Mouse (Mus musculus) G1E (cell line): Measurements from ENCODE around the gene Eps8.

ENCODE experiments used
- CTCF ChIP-seq: IDR thresholded peaks from 2 replicates; pipeline ENCODE4 v1.5.1; 2012; ENCODE audit warnings: low read depth, low read length, inconsistent platforms, mixed read lengths
- GATA1 ChIP-seq: IDR thresholded peaks from 2 replicates; pipeline ENCODE4 v1.6.1; 2012; ENCODE audit warnings: borderline replicate concordance, low read length, inconsistent platforms, mixed read lengths
- GATA2 ChIP-seq: IDR thresholded peaks from 2 replicates; pipeline ENCODE4 v1.6.1; 2012; ENCODE audit warnings: low read depth, low read length, inconsistent platforms, borderline replicate concordance

DNA sequence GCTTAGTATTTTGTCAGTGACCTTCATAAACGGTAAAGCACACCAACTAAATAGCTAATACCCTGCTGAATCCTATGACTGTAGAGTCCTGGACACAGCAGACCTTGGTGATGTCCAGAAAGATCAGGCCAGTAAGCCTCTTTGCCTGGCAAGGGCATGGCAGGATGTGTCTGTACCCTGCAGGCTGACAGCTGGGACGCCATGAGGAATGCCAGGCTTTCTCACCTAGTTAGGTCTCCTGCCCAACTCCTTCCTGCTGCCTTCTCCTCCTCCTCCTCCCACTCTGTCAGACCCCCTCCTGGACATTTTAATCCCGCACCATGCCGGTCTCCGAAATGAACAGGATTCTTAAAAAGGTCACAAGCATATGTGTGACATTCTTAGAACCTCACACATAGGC is 190.9 kb downstream of the Eps8 start:
- TF ChIP-seq GATA1 (no peak), CTCF (no peak), GATA2 (no peak)
